Mouse (Mus musculus) kidney, embryonic 15.5 days (tissue): ENCODE measurements at regions not wholly inside any gene's neighbourhood (a gene's known extent, or its start where the extent isn't known, plus 50 kb on each side); places are given as distances from the start of the nearest gene placed in this dataset.

ENCODE experiments used
- ATAC-seq: fragments of 200-750 bp; cut with Nextera tagmentation; replicated peaks from 2 replicates; pipeline ENCODE4 v1.8.0; 2017; ENCODE audit warnings: moderate TSS enrichment; ENCODE audit not compliant: low FRiP score
- H3K27ac ChIP-seq: fragments of 300-500 bp; sonication (generic); 2 replicates; pipeline ENCODE4 v1.5.1; 2015; ENCODE audit warnings: mild to moderate bottlenecking, inconsistent platforms
- H3K27me3 ChIP-seq: fragments of 300-500 bp; sonication (generic); 2 replicates; pipeline ENCODE4 v1.6.1; 2015; ENCODE audit warnings: inconsistent platforms
- H3K36me3 ChIP-seq: fragments of 300-500 bp; sonication (generic); 2 replicates; pipeline ENCODE4 v1.6.1; 2015; ENCODE audit warnings: inconsistent platforms
- H3K4me1 ChIP-seq: fragments of 300-500 bp; sonication (generic); 2 replicates; pipeline ENCODE4 v1.6.1; 2015; ENCODE audit warnings: inconsistent platforms
- H3K4me2 ChIP-seq: fragments of 300-500 bp; sonication (generic); 2 replicates; pipeline ENCODE4 v1.6.1; 2015; ENCODE audit warnings: moderate library complexity, mild to moderate bottlenecking, inconsistent platforms
- H3K4me3 ChIP-seq: fragments of 300-500 bp; sonication (generic); replicated peaks from 2 replicates; pipeline ENCODE4 v1.5.1; 2015; ENCODE audit warnings: mild to moderate bottlenecking, inconsistent platforms
- H3K9ac ChIP-seq: fragments of 300-500 bp; sonication (generic); 2 replicates; pipeline ENCODE4 v1.6.1; 2015; ENCODE audit warnings: mild to moderate bottlenecking, inconsistent platforms
- H3K9me3 ChIP-seq: fragments of 300-500 bp; sonication (generic); replicated peaks from 2 replicates; pipeline ENCODE4 v1.6.1; 2016; ENCODE audit warnings: inconsistent platforms
- WGBS: fragments of 180-500 bp; shearing (Covaris S2); methylation state at CpG from one replicate; pipeline ENCODE4 v1.1.7; 2015; ENCODE audit warnings: mixed read lengths; 5-methylcytosine and 5-hydroxymethylcytosine counted together

DNA sequence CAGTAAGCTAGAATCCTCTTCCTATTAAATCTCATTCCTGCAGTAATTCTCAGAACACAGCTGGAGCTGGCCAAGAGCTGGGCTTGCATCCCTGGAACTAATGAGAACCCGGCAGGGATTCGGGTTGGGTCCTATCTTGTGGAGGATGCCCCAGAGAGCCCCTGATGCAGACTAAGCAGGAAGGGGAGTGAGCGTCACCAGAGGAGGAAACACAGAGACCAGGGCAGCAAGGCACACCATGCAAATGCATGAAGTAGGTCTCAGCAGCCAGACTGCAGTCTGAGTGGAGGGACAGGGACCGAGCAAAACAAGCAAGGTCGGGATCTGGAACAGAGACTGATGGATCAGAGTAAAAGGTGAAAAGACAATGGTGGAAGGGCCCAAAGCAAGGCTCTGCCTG is 249.6 kb downstream of the Insig2 start:
- Histone ChIP-seq H3K36me3 (no peaks in the 10 kb centered on the region), H3K4me1 (peaks cover 7% of the 10 kb centered on the region), H3K4me3 (no peak overlapping the region), H3K27ac (no peak overlapping the region), H3K9ac (no peak overlapping the region), H3K9me3 (no peaks in the 10 kb centered on the region), H3K27me3 (no peaks in the 10 kb centered on the region), H3K4me2 (no peak overlapping the region)
- 49% methylated on average over 5 of the region's 5 CpGs for WGBS
- ATAC-seq, result no peak

DNA sequence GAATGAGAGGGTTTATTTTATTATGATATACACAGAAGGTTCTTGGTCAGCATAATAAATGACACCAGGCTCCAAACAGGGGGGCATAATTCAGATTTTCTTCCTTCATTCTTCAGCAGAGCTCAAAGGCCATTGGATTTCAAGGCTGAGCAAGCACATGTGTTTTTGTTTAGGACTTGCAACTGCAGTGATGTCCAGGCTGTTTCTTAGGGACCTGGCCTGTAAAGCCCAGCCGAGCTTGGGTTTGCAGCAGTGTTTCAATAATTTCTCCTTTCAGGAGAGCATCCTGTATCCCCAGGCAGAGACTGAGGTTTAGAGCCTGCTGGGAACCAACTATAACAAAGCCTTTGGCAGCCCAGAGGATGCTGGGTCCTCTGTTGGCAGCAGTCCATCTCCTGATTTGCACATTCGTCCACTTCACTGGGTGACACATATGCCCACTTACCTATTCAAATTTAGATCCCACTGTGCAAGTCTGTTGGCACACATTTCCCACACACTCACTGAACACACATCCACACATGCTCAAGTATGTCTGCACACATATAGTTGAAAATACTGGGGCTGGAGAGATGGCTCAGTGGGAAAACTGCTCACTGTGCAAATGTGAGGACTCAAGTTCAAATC is 247.2 kb downstream of the Insig2 start:
- Histone ChIP-seq H3K27ac (no peak overlapping the region), H3K4me1 (peaks cover 7% of the 10 kb centered on the region), H3K36me3 (no peaks in the 10 kb centered on the region), H3K4me2 (no peak overlapping the region), H3K27me3 (no peaks in the 10 kb centered on the region), H3K4me3 (no peak overlapping the region), H3K9ac (no peak overlapping the region), H3K9me3 (no peaks in the 10 kb centered on the region)
- no peak for ATAC-seq
- 50% methylated on average over 2 of the region's 2 CpGs for WGBS

DNA sequence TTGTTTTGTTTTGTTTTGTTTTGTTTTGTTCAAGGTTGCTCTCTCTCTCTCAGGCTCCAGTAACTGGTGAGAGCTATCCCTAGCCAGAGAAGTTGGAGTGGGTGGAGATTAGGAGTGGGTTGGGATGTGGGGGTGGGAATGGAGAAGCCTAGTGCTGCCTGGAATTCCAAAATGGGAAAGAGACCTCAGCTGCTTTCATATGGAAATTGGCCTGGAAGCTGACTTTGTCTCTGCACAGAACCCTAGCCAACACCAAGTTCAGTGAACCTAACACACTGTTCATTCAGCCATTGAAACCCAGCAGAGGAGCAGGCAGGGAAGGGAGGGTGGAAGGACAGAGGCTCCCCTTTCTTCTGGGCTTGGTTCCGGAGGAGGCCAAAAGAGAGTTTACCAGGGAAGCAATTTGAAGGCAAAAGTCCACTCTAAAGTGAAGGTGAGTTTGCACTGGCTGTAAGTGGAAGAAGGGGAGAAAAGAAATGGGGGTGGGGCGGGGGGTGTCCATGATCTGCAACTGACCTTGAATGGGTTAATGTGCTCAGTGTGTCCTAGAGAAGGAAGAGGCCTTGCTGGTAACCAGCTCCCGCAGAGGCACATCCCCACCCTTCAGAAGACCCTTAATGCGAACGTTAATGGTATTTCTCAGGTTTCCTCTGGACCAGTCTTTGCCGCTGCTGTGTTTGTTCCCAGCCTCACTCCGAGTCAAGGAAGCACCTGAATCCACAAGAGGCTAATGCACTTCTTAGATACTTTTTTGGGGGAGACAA is 245.1 kb downstream of the Insig2 start:
- Histone ChIP-seq H3K4me2 (no peak overlapping the region), H3K9ac (no peak overlapping the region), H3K9me3 (no peaks in the 10 kb centered on the region), H3K4me3 (no peak overlapping the region), H3K4me1 (peaks cover 7% of the 10 kb centered on the region), H3K27ac (no peak overlapping the region), H3K36me3 (no peaks in the 10 kb centered on the region), H3K27me3 (no peaks in the 10 kb centered on the region)
- WGBS, result 24% methylated on average over 7 of the region's 7 CpGs
- ATAC-seq, result 0 out of 2 replicates have a peak, but pooled peaks have one; percentile 4

- Histone ChIP-seq H3K9ac (no peak overlapping the region), H3K4me2 (no peak overlapping the region), H3K27me3 (no peaks in the 10 kb centered on the region), H3K36me3 (no peaks in the 10 kb centered on the region), H3K4me3 (no peak overlapping the region), H3K27ac (no peak overlapping the region), H3K4me1 (peaks cover 7% of the 10 kb centered on the region), H3K9me3 (no peaks in the 10 kb centered on the region)
- 85% methylated on average over 4 of the region's 4 CpGs for WGBS
- no peak for ATAC-seq
Measured at GRCm38 (mm10) chr1:121090628-121091027, 241.8 kb downstream of the Insig2 start.

GRCm38 (mm10) chr1:121092870-121093269 is 239.5 kb downstream of the Insig2 start:
- Histone ChIP-seq H3K9ac (no peak overlapping the region), H3K4me1 (peaks cover 7% of the 10 kb centered on the region), H3K27ac (no peak overlapping the region), H3K36me3 (no peaks in the 10 kb centered on the region), H3K9me3 (no peaks in the 10 kb centered on the region), H3K27me3 (0 out of 2 replicates have a peak, but pooled peaks cover 4% of the 10 kb centered on the region), H3K4me3 (no peak overlapping the region), H3K4me2 (no peak overlapping the region)
- no peak for ATAC-seq
- WGBS, result 70% methylated on average over 5 of the region's 5 CpGs

DNA sequence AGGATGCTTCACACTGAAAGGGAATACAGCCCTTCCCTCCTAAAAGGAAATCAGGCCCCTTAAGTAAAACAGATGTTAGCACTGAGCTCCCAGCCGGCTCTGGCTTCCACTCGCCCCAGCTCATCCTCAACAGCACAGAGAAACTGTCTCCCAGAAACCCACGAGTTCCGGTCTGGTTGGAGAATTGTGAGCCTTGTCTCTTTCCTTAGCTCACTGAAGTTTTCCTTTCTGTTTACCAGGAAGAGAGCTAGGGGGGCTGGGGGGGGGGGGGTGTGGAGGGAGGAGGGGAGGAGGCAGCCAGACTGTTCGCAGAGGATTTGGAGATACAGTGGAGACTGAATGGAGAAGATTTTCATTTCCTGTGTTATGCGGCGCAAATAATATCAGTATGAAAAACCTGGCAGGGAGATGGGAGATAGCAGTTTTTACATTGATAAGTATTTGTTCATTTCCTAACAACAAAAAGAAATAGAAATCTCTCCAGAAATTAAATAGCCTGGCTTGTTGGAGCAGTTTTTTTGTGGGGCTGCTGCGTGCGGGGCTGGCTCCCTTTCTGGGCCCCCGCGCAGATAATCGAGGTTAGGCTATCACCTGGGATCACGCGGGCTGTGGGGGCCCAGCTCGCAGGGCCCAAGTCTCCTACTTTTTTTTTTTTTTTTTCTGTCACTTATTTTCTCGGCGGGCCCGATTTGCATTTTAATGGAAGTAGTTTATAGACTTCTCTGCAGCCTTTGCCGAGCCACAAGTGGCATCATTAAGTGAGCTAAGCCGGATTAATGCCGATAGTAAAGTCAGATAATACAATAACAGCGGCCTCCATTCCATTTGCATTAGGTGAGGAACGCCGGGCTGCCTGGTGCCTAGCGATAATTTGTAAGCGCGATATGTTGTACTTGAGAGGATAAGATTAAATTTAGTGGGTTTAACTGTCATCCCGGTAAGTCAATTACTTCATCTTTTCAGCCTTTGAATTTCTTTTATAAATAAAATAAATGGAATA is 235.5 kb downstream of the Insig2 start:
- Histone ChIP-seq H3K4me2 (peak overlapping the region; percentile 58), H3K27me3 (peaks cover 14% of the 10 kb centered on the region; the same call in 1 of the 2 replicates), H3K4me3 (peak overlapping the region; percentile 37), H3K9ac (peak overlapping the region; percentile 5; the same call in 1 of the 2 replicates), H3K4me1 (peaks cover 7% of the 10 kb centered on the region), H3K9me3 (no peaks in the 10 kb centered on the region), H3K27ac (no peak overlapping the region), H3K36me3 (no peaks in the 10 kb centered on the region)
- peak; percentile 83 for ATAC-seq
- WGBS, result 5% methylated on average over 28 of the region's 28 CpGs

- no peak for ATAC-seq
Measured at GRCm38 (mm10) chr1:121111776-121112344, 220.5 kb downstream of the Insig2 start.

DNA sequence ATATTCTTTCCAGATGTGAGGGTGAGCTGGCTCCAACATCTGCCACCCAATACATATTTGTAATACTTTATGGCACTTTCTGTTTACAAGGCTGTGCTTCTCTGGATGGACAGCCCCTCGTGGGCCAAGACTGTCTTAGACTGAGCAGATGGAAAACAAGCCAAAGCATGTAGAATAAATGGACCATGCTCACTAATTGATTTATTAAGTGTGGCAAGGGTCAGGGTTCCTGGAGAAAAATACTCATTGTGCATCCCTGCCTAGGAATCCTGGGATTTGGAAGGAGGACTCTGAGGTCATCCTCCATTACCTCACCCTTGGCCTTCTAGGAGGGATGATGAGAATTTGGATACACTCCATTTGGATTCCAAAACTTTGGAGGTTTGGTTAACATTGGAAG is 219.9 kb downstream of the Insig2 start:
- Histone ChIP-seq H3K9ac (no peak overlapping the region), H3K36me3 (no peaks in the 10 kb centered on the region), H3K27ac (no peak overlapping the region), H3K9me3 (no peaks in the 10 kb centered on the region), H3K4me3 (no peak overlapping the region), H3K4me2 (no peak overlapping the region), H3K27me3 (no peaks in the 10 kb centered on the region), H3K4me1 (no peaks in the 10 kb centered on the region)
- ATAC-seq, result no peak
- 11% methylated on average over 1 of the region's 1 CpGs for WGBS

More at GRCm38 (mm10) chr1:121111776-121112344, 220.5 kb downstream of the Insig2 start:
- Histone ChIP-seq H3K4me3 (no peak overlapping the region), H3K4me2 (no peak overlapping the region), H3K9ac (no peak overlapping the region), H3K27me3 (no peaks in the 10 kb centered on the region), H3K4me1 (no peaks in the 10 kb centered on the region), H3K36me3 (no peaks in the 10 kb centered on the region), H3K27ac (no peak overlapping the region), H3K9me3 (no peaks in the 10 kb centered on the region)
- 63% methylated on average over 4 of the region's 4 CpGs for WGBS

- ATAC-seq, result no peak
Measured at GRCm38 (mm10) chr1:121116626-121117025, 215.8 kb downstream of the Insig2 start.

GRCm38 (mm10) chr1:121123436-121123835 is 209.0 kb downstream of the Insig2 start:
- Histone ChIP-seq H3K4me3 (no peak overlapping the region), H3K9me3 (no peaks in the 10 kb centered on the region), H3K27ac (no peak overlapping the region), H3K4me1 (no peaks in the 10 kb centered on the region), H3K4me2 (no peak overlapping the region), H3K9ac (no peak overlapping the region), H3K36me3 (no peaks in the 10 kb centered on the region), H3K27me3 (no peaks in the 10 kb centered on the region)
- ATAC-seq, result no peak

More at GRCm38 (mm10) chr1:121116626-121117025, 215.8 kb downstream of the Insig2 start:
- H3K4me2 ChIP-seq, result no peak overlapping the region
- no peaks in the 10 kb centered on the region for H3K9me3 ChIP-seq
- H3K4me1 ChIP-seq, result no peaks in the 10 kb centered on the region
- H3K27ac ChIP-seq, result no peak overlapping the region
- no peaks in the 10 kb centered on the region for H3K36me3 ChIP-seq
- H3K9ac ChIP-seq, result no peak overlapping the region
- no peaks in the 10 kb centered on the region for H3K27me3 ChIP-seq
- no peak overlapping the region for H3K4me3 ChIP-seq
- WGBS, result 58% methylated on average over 5 of the region's 5 CpGs

DNA sequence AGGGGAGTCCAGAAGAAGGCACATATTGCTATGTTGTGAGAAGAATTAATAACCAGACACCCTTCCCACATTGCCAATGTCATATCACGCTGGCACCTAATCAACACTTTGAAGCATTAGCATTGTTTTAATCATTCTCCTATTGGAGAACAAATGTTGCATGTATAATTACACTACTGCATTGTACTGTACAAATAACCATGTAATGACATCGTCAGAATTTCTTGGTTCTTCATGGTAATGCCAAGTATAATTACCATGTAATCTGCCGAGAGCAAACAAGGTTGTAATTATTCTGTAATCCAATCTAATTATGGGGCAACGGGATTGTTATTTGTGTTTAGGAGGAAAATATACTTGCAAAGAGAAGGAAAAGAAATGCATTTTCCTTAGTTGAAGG is 196.1 kb downstream of the Insig2 start:
- 92% methylated on average over 4 of the region's 4 CpGs for WGBS
- Histone ChIP-seq H3K9me3 (no peaks in the 10 kb centered on the region), H3K4me1 (no peaks in the 10 kb centered on the region), H3K36me3 (no peaks in the 10 kb centered on the region), H3K4me2 (no peak overlapping the region), H3K27ac (no peak overlapping the region), H3K9ac (no peak overlapping the region), H3K4me3 (no peak overlapping the region), H3K27me3 (no peaks in the 10 kb centered on the region)
- ATAC-seq, result no peak
